In genomic region chr11:82846079-82846436, GRCm38 (mm10) we compare ENCODE assay signal across 8 mouse cellular contexts. TPM values are rescaled to one million over a fixed set of nuclear protein-coding genes. Genes with fewer than 3 reads are reported as not detected.
DNase-seq lines count a peak whose midpoint lies in the region; ATAC-seq and TF ChIP-seq lines count a peak whose summit lies in the region.

No protein-coding gene starts in this region.

- no peaks in the 10 kb centered on the region for H3K9me3 ChIP-seq in forebrain, embryonic 11.5 days (ENCODE audit: control insufficient read depth, low read length)
- no peaks in the 10 kb centered on the region for H3K9me3 ChIP-seq in liver, embryonic 11.5 days (ENCODE audit: control insufficient read depth, low read length)
- H3K9me3 ChIP-seq in stomach, embryonic 14.5 days (ENCODE audit: control insufficient read depth, low read depth, low read length) = no peaks in the 10 kb centered on the region

- H3K4me3 ChIP-seq in left cerebral cortex, adult 2 months = peak overlapping the region; percentile 27; the same call in 1 of the 2 replicates
- H3K4me3 ChIP-seq in forebrain, embryonic 11.5 days (ENCODE audit: low read depth, low read length) = no peak overlapping the region
- H3K4me3 ChIP-seq in liver, embryonic 11.5 days (ENCODE audit: low read depth, low read length) = peak overlapping the region; percentile 47
- H3K4me3 ChIP-seq in stomach, embryonic 14.5 days (ENCODE audit: low read depth, low read length) = no peak overlapping the region

- H3K27ac ChIP-seq in left cerebral cortex, adult 2 months = peak overlapping the region; percentile 80
- no peak overlapping the region; the same call in 1 of the 2 replicates for H3K27ac ChIP-seq in forebrain, embryonic 11.5 days (ENCODE audit: low read depth, low read length)
- peak overlapping the region; percentile 98 for H3K27ac ChIP-seq in liver, embryonic 11.5 days (ENCODE audit: low read depth, low read length)
- peak overlapping the region; percentile 30; the same call in 1 of the 2 replicates for H3K27ac ChIP-seq in stomach, embryonic 14.5 days (ENCODE audit: low read length)

- peaks cover 9% of the 10 kb centered on the region; the same call in 1 of the 2 replicates for H3K4me1 ChIP-seq in forebrain, embryonic 11.5 days (replicated peaks; ENCODE audit: control insufficient read depth, insufficient read depth, low read length)
- H3K4me1 ChIP-seq in liver, embryonic 11.5 days (replicated peaks; ENCODE audit: control insufficient read depth, insufficient read depth, low read length) = peaks cover 58% of the 10 kb centered on the region
- peaks cover 8% of the 10 kb centered on the region; the same call in 1 of the 2 replicates for H3K4me1 ChIP-seq in stomach, embryonic 14.5 days (ENCODE audit: control insufficient read depth, insufficient read depth, low read length)

- 0 out of 2 replicates have a peak, but pooled peaks cover 2% of the 10 kb centered on the region for H3K27me3 ChIP-seq in forebrain, embryonic 11.5 days (ENCODE audit: control insufficient read depth, insufficient read depth, low read length)
- no peaks in the 10 kb centered on the region for H3K27me3 ChIP-seq in liver, embryonic 11.5 days (replicated peaks; ENCODE audit: control insufficient read depth, insufficient read depth, low read length)
- no peaks in the 10 kb centered on the region for H3K27me3 ChIP-seq in stomach, embryonic 14.5 days (ENCODE audit: control insufficient read depth, insufficient read depth, low read length)

- no peaks in the 10 kb centered on the region for H3K36me3 ChIP-seq in forebrain, embryonic 11.5 days (ENCODE audit: control insufficient read depth, insufficient read depth, low read length)
- peaks cover 5% of the 10 kb centered on the region; the same call in 1 of the 2 replicates for H3K36me3 ChIP-seq in liver, embryonic 11.5 days (ENCODE audit: control insufficient read depth, insufficient read depth, low read length)
- H3K36me3 ChIP-seq in stomach, embryonic 14.5 days (ENCODE audit: control insufficient read depth, insufficient read depth, low read length) = no peaks in the 10 kb centered on the region

- intact Hi-C loops in left cerebral cortex, adult 2 months (cut with DNase I) = no loop called here

- ATAC-seq in forebrain, embryonic 11.5 days (replicated peaks; ENCODE audit: low FRiP score) = no peak
- ATAC-seq in liver, embryonic 11.5 days (replicated peaks; ENCODE audit: low FRiP score) = peak; percentile 81
- peak; percentile 54; the same call in 1 of the 2 replicates for ATAC-seq in stomach, embryonic 14.5 days (ENCODE audit: insufficient number of reproducible peaks, insufficient read depth, low FRiP score, low read depth)

- peak overlapping the region; percentile 24; the same call in 1 of the 2 replicates for H3K4me2 ChIP-seq in forebrain, embryonic 11.5 days (ENCODE audit: low read depth, low read length, severe bottlenecking)
- peak overlapping the region; percentile 92 for H3K4me2 ChIP-seq in liver, embryonic 11.5 days
- H3K4me2 ChIP-seq in stomach, embryonic 14.5 days (replicated peaks; ENCODE audit: low read depth, low read length) = peak overlapping the region; percentile 26; the same call in 1 of the 2 replicates

- TF ChIP-seq CTCF in left cerebral cortex, adult 2 months (IDR thresholded peaks at IDR 0.05) = no peak; the same call in 1 of the 2 replicates

- peak overlapping the region; percentile 33 for H3K9ac ChIP-seq in forebrain, embryonic 11.5 days (ENCODE audit: low read length)
- H3K9ac ChIP-seq in liver, embryonic 11.5 days (ENCODE audit: low read depth, low read length) = peak overlapping the region; percentile 69
- H3K9ac ChIP-seq in stomach, embryonic 14.5 days (replicated peaks; ENCODE audit: low read depth, low read length) = no peak overlapping the region

- DNase-seq in left cerebral cortex, adult 2 months (ENCODE audit: extremely low spot score in 1 of 2, low spot score in 2 of 2) = no peak
- no peak for DNase-seq in left cerebral cortex, adult 9 months (ENCODE audit: low spot score in 2 of 2)
- DNase-seq in forebrain, embryonic 11.5 days (ENCODE audit: low spot score) = no peak
- DNase-seq in liver, embryonic 11.5 days (ENCODE audit: low spot score) = peak; percentile 68
- no peak for DNase-seq in ovary, adult 18-20 months (ENCODE audit: low spot score)
- DNase-seq in adrenal gland, postnatal 10 days = no peak
- no peak for DNase-seq in layer of hippocampus, adult 9-11 months

- 27% methylated on average over 4 of the region's 4 CpGs for WGBS in forebrain, embryonic 11.5 days
- 0% methylated on average over 4 of the region's 4 CpGs for WGBS in liver, embryonic 11.5 days
- 19% methylated on average over 4 of the region's 4 CpGs for WGBS in stomach, embryonic 14.5 days

RNA-seq across cellular contexts. Expression of gene Rffl, which starts 25.0 kb away (rescaled TPM):
- total RNA-seq in left cerebral cortex, adult 2 months (2021) = 1 to 10 TPM; 8.8 to 9.1 TPM
- polyA plus RNA-seq in forebrain, embryonic 11.5 days (2014; fragmentation: Nextera tagmentation; extraction: Ambion mirVana) = 17.0 and 18.4 TPM in 2 replicates
- 27.5 and 29.7 TPM in 2 replicates for polyA plus RNA-seq in liver, embryonic 11.5 days (2014; fragmentation: Nextera tagmentation; extraction: Ambion mirVana)
- polyA plus RNA-seq in stomach, embryonic 14.5 days (2014; fragmentation: Nextera tagmentation; extraction: Ambion mirVana) = 17.9 and 19.5 TPM in 2 replicates
- total RNA-seq in adrenal gland, postnatal 10 days (2021) = 10 to 100 TPM in 1 of 2 experiments, 1 to 10 TPM in 1; 9.2 to 11.2 TPM

RNA-seq across cellular contexts. Expression of gene Rad51d, which starts 44.4 kb away (rescaled TPM):
- total RNA-seq in left cerebral cortex, adult 2 months (2021) = 10 to 100 TPM; 16.9 to 19.8 TPM
- 15.6 and 17.4 TPM in 2 replicates for polyA plus RNA-seq in forebrain, embryonic 11.5 days (2014; fragmentation: Nextera tagmentation; extraction: Ambion mirVana)
- polyA plus RNA-seq in liver, embryonic 11.5 days (2014; fragmentation: Nextera tagmentation; extraction: Ambion mirVana) = 14.4 and 14.8 TPM in 2 replicates
- 14.1 and 14.4 TPM in 2 replicates for polyA plus RNA-seq in stomach, embryonic 14.5 days (2014; fragmentation: Nextera tagmentation; extraction: Ambion mirVana)
- 10 to 100 TPM; 14.8 to 19.3 TPM for total RNA-seq in adrenal gland, postnatal 10 days (2021)

RNA-seq across cellular contexts. Expression of gene Fndc8, which starts 45.9 kb away (rescaled TPM):
- total RNA-seq in left cerebral cortex, adult 2 months (2021) = not detected
- 0.44 and 0.48 TPM in 2 replicates for polyA plus RNA-seq in forebrain, embryonic 11.5 days (2014; fragmentation: Nextera tagmentation; extraction: Ambion mirVana)
- 0.13 and 0.15 TPM in 2 replicates for polyA plus RNA-seq in liver, embryonic 11.5 days (2014; fragmentation: Nextera tagmentation; extraction: Ambion mirVana)
- polyA plus RNA-seq in stomach, embryonic 14.5 days (2014; fragmentation: Nextera tagmentation; extraction: Ambion mirVana) = 0.12 and 0.34 TPM in 2 replicates
- under 1 TPM in 1 of 2 experiments, not detected in 1; 0.30 TPM for total RNA-seq in adrenal gland, postnatal 10 days (2021)

Comparison
In these comparisons a context has a peak if more than half of its experiments do, and no peak if none do; other contexts are left out.
1. H3K4me3 ChIP-seq: peak in left cerebral cortex, adult 2 months (single experiment) and liver, embryonic 11.5 days (single experiment); none in forebrain, embryonic 11.5 days (single experiment) and stomach, embryonic 14.5 days (single experiment).
2. H3K4me2 ChIP-seq: peak in every context shown above with its lines; median percentile 92 in liver, embryonic 11.5 days; 26 in stomach, embryonic 14.5 days; 24 in forebrain, embryonic 11.5 days.